Mouse (Mus musculus) urinary bladder, postnatal 36 days (tissue): ENCODE results near the gene Lbx2.

Source experiments
- DNase-seq, 2 experiments: peaks; one replicate each; pipeline ENCODE4 v3.0.0; 2022; ENCODE audit warnings: low spot score in 2 of 2, mixed read lengths in 1 of 2

Gene Lbx2

GRCm38 (mm10) chr6:83086121-83087035 lies at the start of gene Lbx2:
Lbx2 (plus strand) TSS chr6:83086367.
- no peak for DNase-seq

- DNase-seq = no peak
These were observed 49.0 kb upstream of the Lbx2 start for GRCm38 (mm10) chr6:83037188-83037587.

GRCm38 (mm10) chr6:83038496-83039012 lies 47.6 kb upstream of the Lbx2 start:
- DNase-seq = peak; percentile 80 to 92

- no peak for DNase-seq
These were observed 45.6 kb upstream of the Lbx2 start for GRCm38 (mm10) chr6:83040601-83041000.

- no peak for DNase-seq
These were observed 42.6 kb upstream of the Lbx2 start for GRCm38 (mm10) chr6:83043561-83043960.

- no peak for DNase-seq
These were observed 42.2 kb upstream of the Lbx2 start for GRCm38 (mm10) chr6:83043993-83044392.

- DNase-seq = no peak
These were observed 41.4 kb upstream of the Lbx2 start for GRCm38 (mm10) chr6:83044742-83045141.

- no peak for DNase-seq
These were observed 36.8 kb upstream of the Lbx2 start for GRCm38 (mm10) chr6:83049367-83049766.

GRCm38 (mm10) chr6:83053136-83053960 lies 32.8 kb upstream of the Lbx2 start:
- DNase-seq = peak in 1 of 2 experiments; percentile 26

- DNase-seq = peak; percentile 96 to 97
These were observed 31.9 kb upstream of the Lbx2 start, which contains the start of gene Aup1 for GRCm38 (mm10) chr6:83054074-83054851. Aup1 (plus strand) TSS chr6:83054521.

- DNase-seq = no peak
These were observed 31.2 kb upstream of the Lbx2 start, which contains the start of gene Htra2 for GRCm38 (mm10) chr6:83054871-83055431. Htra2 (minus strand) TSS chr6:83055273.

- DNase-seq = peak in 1 of 2 experiments; percentile 36
These were observed 28.4 kb upstream of the Lbx2 start, which contains the start of gene Dqx1 for GRCm38 (mm10) chr6:83057790-83058189. Dqx1 (plus strand) TSS chr6:83057844.

GRCm38 (mm10) chr6:83058725-83059124 lies 27.4 kb upstream of the Lbx2 start:
- no peak for DNase-seq

- DNase-seq = no peak
These were observed 20.2 kb upstream of the Lbx2 start for GRCm38 (mm10) chr6:83065995-83066394.

- DNase-seq = no peak
These were observed 19.7 kb upstream of the Lbx2 start for GRCm38 (mm10) chr6:83066441-83066840.

GRCm38 (mm10) chr6:83068221-83068620 lies 17.9 kb upstream of the Lbx2 start:
- no peak for DNase-seq

GRCm38 (mm10) chr6:83068706-83069487 lies 17.3 kb upstream of the Lbx2 start:
- DNase-seq = no peak

GRCm38 (mm10) chr6:83069488-83070246 lies 16.5 kb upstream of the Lbx2 start:
- no peak for DNase-seq

GRCm38 (mm10) chr6:83070247-83070310 lies 16.1 kb upstream of the Lbx2 start, which contains the start of gene Tlx2:
Tlx2 (minus strand) TSS chr6:83070293.
- DNase-seq = no peak
